Mouse (Mus musculus): Measurements from ENCODE around the gene Stk16.

GRCm38 (mm10) chr1:75254625-75255013 is 44.0 kb downstream of the Stk16 start:
- TF ChIP-seq POLR2A (IDR thresholded peaks at IDR 0.05; ENCODE audit: insufficient read depth, low read depth, low read length) (no peak), CTCF (IDR thresholded peaks at IDR 0.05; ENCODE audit: insufficient read depth, low read depth, low read length) (no peak)
